Mouse (Mus musculus) limb, embryonic 15.5 days (tissue): Measurements from ENCODE around the gene Nfkbia. TPM values are rescaled to one million over a fixed set of nuclear protein-coding genes. Genes with fewer than 3 reads are reported as not detected.

ENCODE experiments used
- ATAC-seq: fragments of 200-750 bp; cut with Nextera tagmentation; 2 replicates; pipeline ENCODE4 v1.8.0; 2017; ENCODE audit warnings: low read depth, moderate TSS enrichment; ENCODE audit not compliant: insufficient number of reproducible peaks, low FRiP score, low TSS enrichment
- H3K27ac ChIP-seq: fragments of 300-500 bp; sonication (generic); 2 replicates; pipeline ENCODE4 v1.5.1; 2015; ENCODE audit warnings: moderate library complexity, mild to moderate bottlenecking, inconsistent platforms
- H3K27me3 ChIP-seq: fragments of 300-500 bp; sonication (generic); 2 replicates; pipeline ENCODE4 v1.6.1; 2015; ENCODE audit warnings: inconsistent platforms
- H3K36me3 ChIP-seq: fragments of 300-500 bp; sonication (generic); 2 replicates; pipeline ENCODE4 v1.6.1; 2015; ENCODE audit warnings: inconsistent platforms
- H3K4me1 ChIP-seq: fragments of 300-500 bp; sonication (generic); 2 replicates; pipeline ENCODE4 v1.6.1; 2015; ENCODE audit warnings: inconsistent platforms
- H3K4me2 ChIP-seq: fragments of 300-500 bp; sonication (generic); 2 replicates; pipeline ENCODE4 v1.6.1; 2015; ENCODE audit warnings: mild to moderate bottlenecking, inconsistent platforms
- H3K4me3 ChIP-seq: fragments of 300-500 bp; sonication (generic); 2 replicates; pipeline ENCODE4 v1.5.1; 2015; ENCODE audit warnings: mild to moderate bottlenecking, inconsistent platforms
- H3K9ac ChIP-seq: fragments of 300-500 bp; sonication (generic); 2 replicates; pipeline ENCODE4 v1.6.1; 2015; ENCODE audit warnings: inconsistent platforms
- H3K9me3 ChIP-seq: fragments of 300-500 bp; sonication (generic); 2 replicates; pipeline ENCODE4 v1.6.1; 2016; ENCODE audit warnings: inconsistent platforms
- WGBS: fragments of 180-500 bp; shearing (Covaris S2); methylation state at CpG from one replicate; pipeline ENCODE4 v1.1.7; 2015; 5-methylcytosine and 5-hydroxymethylcytosine counted together
- polyA plus RNA-seq: library from polyadenylated mRNA; unstranded; fragments of >200 nt; fragmentation: Nextera tagmentation; extraction: Ambion mirVana; gene quantifications from 2 replicates; pipeline ENCODE4 v1.2.1, GENCODE M21; 2015

The Nfkbia gene
- polyA plus RNA-seq, 1 experiment from 2014 or later, result 139 TPM

DNA sequence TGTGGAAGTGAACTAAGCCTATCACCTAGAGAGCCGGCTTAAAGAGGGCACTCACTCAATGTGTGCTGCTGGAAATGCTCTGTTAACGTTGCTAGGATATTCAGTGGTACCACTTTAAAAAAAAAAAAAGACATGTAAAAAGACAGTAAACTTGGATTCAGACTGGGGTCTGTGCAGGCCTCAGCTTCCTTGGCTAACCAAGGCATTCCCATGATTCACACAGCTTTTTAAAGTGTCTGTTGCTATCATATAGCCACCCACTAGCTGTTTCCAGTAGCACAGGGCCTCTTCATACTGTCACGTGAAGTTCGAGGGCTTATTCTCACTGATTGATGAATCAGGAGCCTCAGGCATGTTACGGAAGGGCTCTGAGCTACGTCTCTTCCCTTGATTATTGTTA is 30.0 kb downstream of the Nfkbia start:
- no peak for ATAC-seq
- Histone ChIP-seq H3K4me1 (peaks cover 68% of the 10 kb centered on the region), H3K4me2 (no peak overlapping the region)

DNA sequence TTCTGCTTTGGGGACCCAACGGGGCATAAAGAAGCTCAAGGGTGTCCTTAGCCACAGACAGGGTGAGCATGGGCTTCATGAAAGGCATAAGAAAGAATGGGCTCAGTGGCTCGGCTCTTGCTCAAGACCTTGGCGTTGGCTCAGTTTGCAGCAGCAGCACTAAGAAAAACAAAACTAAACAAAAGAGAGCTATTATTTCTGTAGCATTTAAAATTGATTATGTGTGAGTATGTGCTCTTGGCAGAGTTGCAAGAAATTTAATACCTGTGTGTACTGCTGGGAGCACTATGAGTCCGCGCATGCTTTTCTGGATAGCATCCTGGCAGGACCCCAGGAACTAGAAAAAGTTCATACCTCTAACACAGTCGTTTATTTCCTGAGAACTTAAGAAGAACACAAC is 30.7 kb downstream of the Nfkbia start:
- Histone ChIP-seq H3K4me2 (0 out of 2 replicates have a peak overlapping the region, but pooled peaks have one; percentile 2), H3K27ac (peak overlapping the region; percentile 85), H3K9me3 (no peaks in the 10 kb centered on the region), H3K36me3 (no peaks in the 10 kb centered on the region), H3K4me1 (peaks cover 68% of the 10 kb centered on the region), H3K4me3 (no peak overlapping the region), H3K27me3 (no peaks in the 10 kb centered on the region), H3K9ac (no peak overlapping the region)
- WGBS, result 28% methylated on average over 6 of the region's 6 CpGs
- peak; percentile 53 for ATAC-seq

More for the DNA sequence above, 30.0 kb downstream of the Nfkbia start:
- Histone ChIP-seq H3K27me3 (no peaks in the 10 kb centered on the region), H3K27ac (peak overlapping the region; percentile 83), H3K9me3 (no peaks in the 10 kb centered on the region), H3K4me3 (no peak overlapping the region), H3K9ac (no peak overlapping the region), H3K36me3 (no peaks in the 10 kb centered on the region)
- WGBS, result 46% methylated on average over 6 of the region's 6 CpGs

DNA sequence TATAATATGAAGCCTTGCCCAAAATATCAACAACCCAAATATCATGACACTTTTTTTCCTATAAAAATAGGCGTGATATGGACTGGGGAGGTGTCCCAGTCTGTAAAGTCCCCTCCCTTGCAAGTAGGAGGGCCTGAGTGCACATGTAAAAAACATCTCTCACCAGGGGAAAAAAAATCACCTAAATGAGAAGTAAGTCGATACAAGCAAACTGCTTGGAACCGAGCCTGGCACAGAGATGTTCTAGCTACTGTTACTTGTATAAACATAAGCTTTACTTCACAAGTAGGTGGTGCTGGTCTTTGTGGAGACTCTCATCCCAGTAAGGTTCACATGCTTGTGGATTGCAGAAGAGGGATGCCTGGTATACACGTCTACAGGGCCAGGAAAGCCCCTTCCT is 31.5 kb downstream of the Nfkbia start:
- Histone ChIP-seq H3K9me3 (no peaks in the 10 kb centered on the region), H3K27me3 (no peaks in the 10 kb centered on the region), H3K4me1 (peaks cover 63% of the 10 kb centered on the region), H3K9ac (no peak overlapping the region), H3K27ac (peak overlapping the region; percentile 85), H3K4me2 (no peak overlapping the region), H3K4me3 (no peak overlapping the region), H3K36me3 (no peaks in the 10 kb centered on the region)
- ATAC-seq, result no peak
- WGBS, result 43% methylated on average over 4 of the region's 4 CpGs

DNA sequence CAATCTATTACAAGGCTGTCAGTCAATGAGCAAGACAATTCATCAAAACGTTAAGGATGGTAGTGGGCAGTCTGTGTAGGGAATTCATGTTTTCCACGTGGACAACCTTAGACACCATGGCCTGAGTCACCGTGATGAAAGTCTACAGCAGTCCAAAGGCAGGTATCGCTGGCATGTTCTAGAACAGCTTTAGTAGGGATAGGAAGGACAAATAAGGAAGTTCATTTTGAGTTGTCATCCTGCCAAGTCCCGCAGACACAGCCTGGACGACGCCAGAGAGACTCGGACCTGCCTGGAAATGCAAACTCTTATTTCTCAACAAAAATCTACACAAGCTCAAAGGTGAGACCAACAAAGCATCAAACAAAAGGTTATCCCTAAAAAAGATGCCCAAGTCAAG is 32.7 kb downstream of the Nfkbia start:
- WGBS, result 72% methylated on average over 8 of the region's 8 CpGs
- Histone ChIP-seq H3K9me3 (no peaks in the 10 kb centered on the region), H3K27me3 (no peaks in the 10 kb centered on the region), H3K4me2 (no peak overlapping the region), H3K4me3 (no peak overlapping the region), H3K36me3 (no peaks in the 10 kb centered on the region), H3K27ac (no peak overlapping the region), H3K9ac (no peak overlapping the region), H3K4me1 (peaks cover 52% of the 10 kb centered on the region)
- no peak for ATAC-seq

DNA sequence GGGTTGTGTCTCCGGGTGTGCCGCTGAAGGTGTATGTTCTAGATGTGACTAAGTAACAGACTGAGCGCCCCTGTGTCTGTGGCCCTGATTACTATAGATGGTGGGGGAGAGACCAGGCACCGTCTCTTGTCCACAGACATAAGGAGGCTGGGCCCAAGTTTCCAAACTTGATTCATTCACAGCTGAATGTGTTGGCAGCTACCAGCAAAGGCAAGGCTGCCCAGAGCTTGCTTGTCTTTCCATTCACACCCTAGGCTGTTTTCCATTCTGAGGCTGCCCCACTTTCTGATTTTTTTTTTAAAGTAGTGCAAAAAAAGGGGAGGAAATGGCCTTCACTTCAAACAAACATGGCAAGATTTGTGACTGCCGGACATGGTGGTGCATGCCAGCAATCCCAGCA is 35.6 kb downstream of the Nfkbia start:
- no peak overlapping the region for H3K9ac ChIP-seq
- no peak for ATAC-seq
- no peak overlapping the region for H3K4me3 ChIP-seq
- H3K9me3 ChIP-seq, result no peaks in the 10 kb centered on the region
- H3K36me3 ChIP-seq, result no peaks in the 10 kb centered on the region
- H3K27ac ChIP-seq, result no peak overlapping the region
- 84% methylated on average over 5 of the region's 5 CpGs for WGBS
- no peaks in the 10 kb centered on the region for H3K27me3 ChIP-seq
- no peak overlapping the region for H3K4me2 ChIP-seq
- H3K4me1 ChIP-seq, result peaks cover 41% of the 10 kb centered on the region

DNA sequence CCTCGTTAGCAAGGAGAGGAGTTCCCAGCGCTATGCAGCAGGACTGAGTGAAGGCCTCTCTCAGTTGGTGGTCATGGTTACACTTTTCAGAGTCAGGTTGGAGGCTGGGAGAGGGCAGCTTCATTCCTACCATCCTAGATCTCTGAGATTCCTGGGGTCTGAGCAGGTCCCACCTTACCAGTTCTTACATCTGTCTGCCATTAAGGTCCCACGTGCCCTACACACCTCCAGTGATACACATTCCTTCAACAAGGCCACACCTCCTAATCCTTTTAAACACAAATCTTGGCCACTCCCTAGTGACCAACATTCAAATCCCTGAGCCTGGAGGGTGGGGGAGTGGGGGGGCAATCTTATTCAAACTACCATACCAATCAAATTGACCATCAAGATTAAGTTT is 36.3 kb downstream of the Nfkbia start:
- peaks cover 33% of the 10 kb centered on the region for H3K4me1 ChIP-seq
- ATAC-seq, result no peak
- H3K9ac ChIP-seq, result no peak overlapping the region
- H3K36me3 ChIP-seq, result no peaks in the 10 kb centered on the region
- no peaks in the 10 kb centered on the region for H3K9me3 ChIP-seq
- no peaks in the 10 kb centered on the region for H3K27me3 ChIP-seq
- no peak overlapping the region for H3K4me3 ChIP-seq
- WGBS, result 62% methylated on average over 3 of the region's 3 CpGs
- no peak overlapping the region for H3K27ac ChIP-seq
- no peak overlapping the region for H3K4me2 ChIP-seq

DNA sequence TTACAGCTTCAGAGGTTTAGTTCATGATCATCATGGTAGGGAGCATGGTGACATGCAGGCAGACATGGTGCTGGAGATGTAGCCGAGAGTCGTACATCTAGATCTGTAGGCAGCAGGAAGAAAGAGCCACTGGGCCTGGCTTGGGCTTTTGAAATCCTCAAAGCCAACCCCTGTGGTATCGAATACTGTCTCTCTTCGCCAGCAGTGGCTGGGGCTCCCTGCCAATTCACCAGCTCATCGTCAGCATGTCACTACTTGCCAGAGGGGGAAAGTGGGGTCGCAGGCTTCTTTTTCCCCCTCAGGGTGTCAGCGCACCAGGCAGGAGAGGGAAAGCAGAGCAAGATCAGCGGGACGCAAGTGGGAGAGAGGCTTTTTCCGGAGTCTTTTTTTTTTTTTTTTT is 37.2 kb downstream of the Nfkbia start:
- no peaks in the 10 kb centered on the region for H3K36me3 ChIP-seq
- ATAC-seq, result no peak
- 70% methylated on average over 10 of the region's 10 CpGs for WGBS
- no peak overlapping the region for H3K27ac ChIP-seq
- no peak overlapping the region for H3K4me3 ChIP-seq
- H3K27me3 ChIP-seq, result no peaks in the 10 kb centered on the region
- no peaks in the 10 kb centered on the region for H3K9me3 ChIP-seq
- no peak overlapping the region for H3K4me2 ChIP-seq
- H3K9ac ChIP-seq, result no peak overlapping the region
- H3K4me1 ChIP-seq, result peaks cover 32% of the 10 kb centered on the region

DNA sequence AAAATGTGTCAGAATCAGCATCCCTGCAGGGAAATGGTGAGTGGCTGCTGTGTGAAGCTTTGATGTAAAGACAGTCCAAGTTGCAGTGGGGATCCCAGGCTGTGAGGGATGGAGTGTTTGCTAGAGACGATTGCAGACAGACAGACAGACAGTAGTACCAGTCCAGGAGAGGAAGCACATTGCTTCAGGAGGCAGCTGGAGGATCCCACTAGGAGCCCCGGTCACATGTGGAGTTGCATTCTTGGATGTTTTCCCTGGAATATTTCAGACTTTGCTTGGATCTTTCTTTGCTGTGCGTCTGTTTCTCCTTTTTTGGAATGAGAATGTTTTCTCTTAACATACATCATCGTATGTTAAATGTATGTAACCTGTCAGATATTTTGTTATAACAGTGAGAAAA is 38.5 kb downstream of the Nfkbia start:
- Histone ChIP-seq H3K9ac (no peak overlapping the region), H3K27me3 (no peaks in the 10 kb centered on the region), H3K4me2 (no peak overlapping the region), H3K27ac (no peak overlapping the region; the same call in 1 of the 2 replicates), H3K4me1 (peaks cover 32% of the 10 kb centered on the region), H3K36me3 (no peaks in the 10 kb centered on the region), H3K4me3 (no peak overlapping the region), H3K9me3 (no peaks in the 10 kb centered on the region)
- no peak for ATAC-seq
- WGBS, result 40% methylated on average over 4 of the region's 4 CpGs

DNA sequence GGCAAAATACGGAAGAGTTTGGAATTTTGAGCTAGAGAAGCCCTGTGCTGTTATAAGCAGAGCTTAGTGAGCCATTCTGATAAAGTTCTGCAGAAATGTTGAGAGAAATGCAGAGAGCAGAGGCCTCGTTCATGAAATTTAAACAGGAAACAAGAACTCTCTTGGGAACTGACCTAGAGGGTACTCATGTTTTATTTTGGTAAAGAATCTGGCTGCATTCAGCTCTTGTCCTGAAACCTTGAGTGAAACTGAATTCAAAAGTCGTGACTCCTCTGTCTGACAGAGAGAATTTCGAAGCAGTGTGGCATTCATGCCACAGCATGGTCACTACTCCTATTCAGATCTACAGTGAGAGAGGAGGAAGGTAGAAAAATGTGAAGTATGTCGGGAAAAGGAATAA is 39.6 kb downstream of the Nfkbia start:
- 30% methylated on average over 5 of the region's 5 CpGs for WGBS
- no peak overlapping the region for H3K4me3 ChIP-seq
- H3K27me3 ChIP-seq, result no peaks in the 10 kb centered on the region
- no peak overlapping the region for H3K4me2 ChIP-seq
- no peaks in the 10 kb centered on the region for H3K9me3 ChIP-seq
- no peak overlapping the region for H3K9ac ChIP-seq
- ATAC-seq, result no peak
- H3K4me1 ChIP-seq, result peaks cover 27% of the 10 kb centered on the region
- peak overlapping the region; percentile 54 for H3K27ac ChIP-seq
- H3K36me3 ChIP-seq, result no peaks in the 10 kb centered on the region

DNA sequence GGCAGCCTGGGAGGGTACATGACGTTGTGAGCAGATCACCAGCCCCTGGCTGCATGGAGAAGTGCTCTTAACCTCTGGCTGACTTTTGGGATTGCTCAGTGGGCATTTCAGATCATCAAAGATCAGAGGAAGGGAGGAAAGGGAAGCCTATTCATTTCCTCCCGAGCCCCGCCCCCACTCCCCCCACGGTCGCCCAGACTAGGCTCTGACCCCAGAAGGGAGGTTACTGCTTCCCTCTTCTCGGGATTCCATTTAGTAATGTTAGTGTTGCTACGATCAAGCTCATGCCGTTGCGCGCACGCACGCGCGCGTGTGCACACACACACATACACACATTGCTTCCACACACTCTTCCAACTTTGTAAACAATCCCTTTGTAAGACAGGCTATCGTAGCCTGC is 42.0 kb downstream of the Nfkbia start:
- 65% methylated on average over 16 of the region's 16 CpGs for WGBS
- Histone ChIP-seq H3K9me3 (no peaks in the 10 kb centered on the region), H3K4me1 (peaks cover 42% of the 10 kb centered on the region), H3K4me3 (no peak overlapping the region), H3K36me3 (no peaks in the 10 kb centered on the region), H3K4me2 (no peak overlapping the region), H3K27ac (no peak overlapping the region), H3K9ac (no peak overlapping the region), H3K27me3 (no peaks in the 10 kb centered on the region)
- ATAC-seq, result no peak

DNA sequence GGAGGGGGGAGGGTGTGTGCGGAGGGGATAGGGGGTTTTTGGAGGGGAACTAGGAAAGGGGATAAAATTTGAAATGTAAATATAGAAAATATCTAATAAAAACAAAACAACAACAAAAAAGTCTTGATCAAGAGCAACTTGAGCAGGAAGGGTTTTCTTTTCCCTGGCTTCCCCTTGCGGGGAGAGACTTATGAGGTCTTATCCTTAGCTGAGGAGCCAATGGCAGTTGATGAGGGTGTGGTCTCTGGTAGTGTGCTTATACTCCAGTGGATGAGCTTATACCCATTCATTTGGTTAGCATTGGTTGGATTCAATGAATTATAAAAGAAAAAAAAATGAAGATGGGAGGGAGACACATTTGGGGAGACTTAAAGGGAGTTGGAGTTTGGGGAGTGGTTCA is 43.4 kb downstream of the Nfkbia start:
- ATAC-seq, result no peak
- H3K27ac ChIP-seq, result no peak overlapping the region
- WGBS, result 89% methylated on average over 2 of the region's 2 CpGs

DNA sequence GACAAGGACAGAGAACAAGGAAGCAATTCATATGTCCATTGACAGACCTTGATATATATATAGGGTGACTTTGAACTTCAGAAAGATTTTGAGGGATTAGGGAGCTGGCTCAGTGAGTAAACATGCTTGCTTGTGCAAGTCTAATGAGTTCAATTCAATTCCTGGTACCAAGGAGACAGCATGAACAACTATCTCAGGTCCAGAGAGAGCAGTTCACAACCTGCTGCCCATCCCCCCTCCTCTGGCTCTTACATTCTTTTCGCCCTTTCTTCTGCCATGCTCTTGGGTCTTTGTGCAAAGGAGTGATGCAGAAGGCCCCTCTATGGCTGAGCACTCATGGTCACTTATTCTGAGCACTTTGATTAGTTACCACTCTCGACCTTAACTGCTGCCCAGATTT is 44.0 kb downstream of the Nfkbia start:
- no peak for ATAC-seq
- Histone ChIP-seq H3K4me3 (no peak overlapping the region), H3K9me3 (no peaks in the 10 kb centered on the region), H3K4me2 (no peak overlapping the region), H3K36me3 (no peaks in the 10 kb centered on the region), H3K27ac (no peak overlapping the region), H3K27me3 (no peaks in the 10 kb centered on the region), H3K9ac (no peak overlapping the region), H3K4me1 (peaks cover 46% of the 10 kb centered on the region)
- 80% methylated on average over 2 of the region's 2 CpGs for WGBS

More for the DNA sequence above, 43.4 kb downstream of the Nfkbia start:
- H3K9me3 ChIP-seq, result no peaks in the 10 kb centered on the region
- no peaks in the 10 kb centered on the region for H3K36me3 ChIP-seq
- no peaks in the 10 kb centered on the region for H3K27me3 ChIP-seq
- H3K4me1 ChIP-seq, result peaks cover 43% of the 10 kb centered on the region
- H3K4me3 ChIP-seq, result no peak overlapping the region
- H3K9ac ChIP-seq, result no peak overlapping the region
- no peak overlapping the region for H3K4me2 ChIP-seq

DNA sequence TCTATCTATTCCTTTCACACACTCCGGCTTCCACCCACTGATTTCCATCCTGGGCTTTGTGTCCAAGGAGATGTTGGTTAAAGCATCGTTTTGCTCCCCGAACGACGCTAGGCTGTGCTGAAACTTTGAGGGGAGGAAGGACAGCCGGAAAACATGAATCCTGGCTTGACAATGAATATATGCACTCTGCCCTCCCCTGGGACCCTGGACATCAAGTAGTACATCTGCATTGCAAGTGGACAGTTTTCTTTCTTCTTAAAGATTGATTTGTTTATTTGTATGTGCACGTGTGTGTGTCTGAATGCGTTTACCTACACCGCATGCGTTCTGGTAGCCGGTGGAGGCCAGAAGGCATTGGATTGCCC is 45.1 kb downstream of the Nfkbia start:
- Histone ChIP-seq H3K36me3 (no peaks in the 10 kb centered on the region), H3K4me2 (no peak overlapping the region), H3K27ac (peak overlapping the region; percentile 90), H3K27me3 (no peaks in the 10 kb centered on the region), H3K4me3 (no peak overlapping the region), H3K9ac (no peak overlapping the region), H3K4me1 (peaks cover 47% of the 10 kb centered on the region), H3K9me3 (no peaks in the 10 kb centered on the region)
- WGBS, result 81% methylated on average over 11 of the region's 11 CpGs
- no peak for ATAC-seq
